Comparison of ENCODE assay signal across 8 mouse cellular contexts in genomic region chr13:23738677-23739068, GRCm38 (mm10). TPM values are rescaled to one million over a fixed set of nuclear protein-coding genes. Genes with fewer than 3 reads are reported as not detected.
DNase-seq lines count a peak whose midpoint lies in the region; ATAC-seq lines count a peak whose summit lies in the region.

Gene Hist1h1c (plus strand): TSS chr13:23738808.

- H3K4me1 ChIP-seq in forebrain, embryonic 10.5 days = peaks cover 31% of the 10 kb centered on the region
- H3K4me1 ChIP-seq in heart, embryonic 14.5 days (ENCODE audit: control insufficient read depth in 2 of 2, insufficient read depth in 2 of 2, low read length in 2 of 2) = peaks cover 0 to 15% of the 10 kb centered on the region in 2 experiments; a peak in 1 of 4 replicates
- peaks cover 35% of the 10 kb centered on the region for H3K4me1 ChIP-seq in liver, embryonic 13.5 days (replicated peaks)
- H3K4me1 ChIP-seq in stomach, embryonic 14.5 days (ENCODE audit: control insufficient read depth, insufficient read depth, low read length) = peaks cover 17% of the 10 kb centered on the region; the same call in 1 of the 2 replicates

- peak within 1 kb of the TSS; percentile 96 for H3K27ac ChIP-seq in forebrain, embryonic 10.5 days
- H3K27ac ChIP-seq in heart, embryonic 14.5 days (replicated peaks in 1 of 2; ENCODE audit: control insufficient read depth in 1 of 2, insufficient read depth in 1 of 2, low read depth in 2 of 2, low read length in 2 of 2) = peak within 1 kb of the TSS; percentile 99
- H3K27ac ChIP-seq in liver, embryonic 13.5 days = peak within 1 kb of the TSS; percentile 100
- H3K27ac ChIP-seq in stomach, embryonic 14.5 days (ENCODE audit: low read length) = peak within 1 kb of the TSS; percentile 99

- no peaks in the 10 kb centered on the region for H3K36me3 ChIP-seq in forebrain, embryonic 10.5 days (replicated peaks)
- H3K36me3 ChIP-seq in heart, embryonic 14.5 days (ENCODE audit: control insufficient read depth, insufficient read depth, low read length) = no peaks in the 10 kb centered on the region
- no peaks in the 10 kb centered on the region for H3K36me3 ChIP-seq in liver, embryonic 13.5 days
- H3K36me3 ChIP-seq in stomach, embryonic 14.5 days (ENCODE audit: control insufficient read depth, insufficient read depth, low read length) = no peaks in the 10 kb centered on the region

- no peaks in the 10 kb centered on the region for H3K9me3 ChIP-seq in forebrain, embryonic 10.5 days
- H3K9me3 ChIP-seq in heart, embryonic 14.5 days (ENCODE audit: control insufficient read depth, low read length) = no peaks in the 10 kb centered on the region
- no peaks in the 10 kb centered on the region for H3K9me3 ChIP-seq in liver, embryonic 13.5 days (replicated peaks)
- H3K9me3 ChIP-seq in stomach, embryonic 14.5 days (ENCODE audit: control insufficient read depth, low read depth, low read length) = no peaks in the 10 kb centered on the region

- peak within 1 kb of the TSS; percentile 75 for H3K4me2 ChIP-seq in heart, embryonic 14.5 days (ENCODE audit: low read length)
- H3K4me2 ChIP-seq in liver, embryonic 13.5 days = peak within 1 kb of the TSS; percentile 82
- peak within 1 kb of the TSS; percentile 91 for H3K4me2 ChIP-seq in stomach, embryonic 14.5 days (replicated peaks; ENCODE audit: low read depth, low read length)

- peak; percentile 88 for DNase-seq in c-Kit-positive CD71-negative TER-119-negative erythroid progenitor cells, embryonic 14.5 days (ENCODE audit: low read depth)
- peak; percentile 91 for DNase-seq in forebrain, embryonic 10.5 days (ENCODE audit: extremely low spot score, low spot score)
- peak; percentile 93 for DNase-seq in kidney, postnatal 14 days
- peak; percentile 95 for DNase-seq in liver, embryonic 13.5 days
- DNase-seq in natural killer cell, adult 2 months (ENCODE audit: low spot score in 2 of 2) = peak; percentile 89 to 92

- ATAC-seq in CD4-positive, CD25-positive, alpha-beta regulatory T cell, adult 4 months = peak; percentile 70
- ATAC-seq in heart, embryonic 14.5 days (ENCODE audit: insufficient number of reproducible peaks, insufficient read depth, low FRiP score, low read depth) = peak; percentile 91
- ATAC-seq in liver, embryonic 13.5 days (ENCODE audit: low read depth) = peak; percentile 79
- ATAC-seq in stomach, embryonic 14.5 days (ENCODE audit: insufficient number of reproducible peaks, insufficient read depth, low FRiP score, low read depth) = peak; percentile 93

- peak within 1 kb of the TSS; percentile 95 for H3K9ac ChIP-seq in heart, embryonic 14.5 days (ENCODE audit: low read length)
- peak within 1 kb of the TSS; percentile 92 for H3K9ac ChIP-seq in liver, embryonic 13.5 days
- peak within 1 kb of the TSS; percentile 92 for H3K9ac ChIP-seq in stomach, embryonic 14.5 days (replicated peaks; ENCODE audit: low read depth, low read length)

- peak within 1 kb of the TSS; percentile 66 for H3K4me3 ChIP-seq in forebrain, embryonic 10.5 days
- H3K4me3 ChIP-seq in heart, embryonic 14.5 days (ENCODE audit: control insufficient read depth in 1 of 2, insufficient read depth in 1 of 2, low read depth in 1 of 2, low read length in 2 of 2) = peak within 1 kb of the TSS; percentile 51 to 86
- H3K4me3 ChIP-seq in liver, embryonic 13.5 days (replicated peaks) = peak within 1 kb of the TSS; percentile 65
- H3K4me3 ChIP-seq in stomach, embryonic 14.5 days (ENCODE audit: low read depth, low read length) = peak within 1 kb of the TSS; percentile 63

- under 1% methylated on average over 38 of the region's 38 CpGs for WGBS in forebrain, embryonic 10.5 days
- under 1% methylated on average over 29 of the region's 38 CpGs for WGBS in heart, embryonic 14.5 days
- under 1% methylated on average over 38 of the region's 38 CpGs for WGBS in liver, embryonic 13.5 days (ENCODE audit: insufficient replicate concordance)
- under 1% methylated on average over 35 of the region's 38 CpGs for WGBS in stomach, embryonic 14.5 days

- H3K27me3 ChIP-seq in forebrain, embryonic 10.5 days (ENCODE audit: poor library complexity, severe bottlenecking) = no peaks in the 10 kb centered on the region
- no peaks in the 10 kb centered on the region for H3K27me3 ChIP-seq in heart, embryonic 14.5 days (ENCODE audit: control insufficient read depth, insufficient read depth, low read length)
- H3K27me3 ChIP-seq in liver, embryonic 13.5 days = no peaks in the 10 kb centered on the region
- no peaks in the 10 kb centered on the region for H3K27me3 ChIP-seq in stomach, embryonic 14.5 days (ENCODE audit: control insufficient read depth, insufficient read depth, low read length)

RNA-seq across cellular contexts. Expression of gene Hist1h1c, which starts in this region (rescaled TPM):
- polyA plus RNA-seq in CD4-positive, CD25-positive, alpha-beta regulatory T cell, adult 4 months (2017; shearing (Covaris generic)) = 10 to 100 TPM in 1 of 2 experiments, 1 to 10 TPM in 1; 8.9 to 10.5 TPM
- polyA plus RNA-seq in forebrain, embryonic 10.5 days (2016; fragmentation: Nextera tagmentation; extraction: Ambion mirVana) = 9.4 and 10.7 TPM in 2 replicates
- 36.9 and 43.9 TPM in 2 replicates for polyA plus RNA-seq in heart, embryonic 14.5 days (2014; fragmentation: Nextera tagmentation; extraction: Ambion mirVana)
- polyA plus RNA-seq in liver, embryonic 13.5 days (2015; fragmentation: Nextera tagmentation; extraction: Ambion mirVana) = 60.3 and 72.2 TPM in 2 replicates
- 38.5 and 39.4 TPM in 2 replicates for polyA plus RNA-seq in stomach, embryonic 14.5 days (2014; fragmentation: Nextera tagmentation; extraction: Ambion mirVana)

Comparison
In these comparisons a context has a peak if more than half of its experiments do, and no peak if none do; other contexts are left out.
1. Peak in every context shown above with its lines: DNase-seq, ATAC-seq, H3K4me3 ChIP-seq and H3K27ac ChIP-seq.